Mouse (Mus musculus) lung, postnatal 0 days (tissue): ENCODE measurements around the gene Scnn1a. TPM values are rescaled to one million over a fixed set of nuclear protein-coding genes. Genes with fewer than 3 reads are reported as not detected.

Experiments
- ATAC-seq: fragments of 200-750 bp; cut with Nextera tagmentation; 2 replicates; pipeline ENCODE4 v1.8.0; 2017; ENCODE audit warnings: moderate library complexity
- DNase-seq: peaks from one replicate; pipeline ENCODE4 v3.0.0-alpha.2; 2016; ENCODE audit warnings: low spot score
- H3K27ac ChIP-seq: fragments of 300-500 bp; sonication (generic); 2 replicates; pipeline ENCODE4 v1.5.1; 2014; ENCODE audit warnings: antibody characterized with exemption, mild to moderate bottlenecking, low read length, mixed read lengths
- H3K27me3 ChIP-seq: fragments of 300-500 bp; sonication (generic); replicated peaks from 2 replicates; pipeline ENCODE4 v1.6.1; 2014; ENCODE audit warnings: low read length, mixed read lengths; ENCODE audit not compliant: insufficient read depth
- H3K36me3 ChIP-seq: fragments of 300-500 bp; sonication (generic); 2 replicates; pipeline ENCODE4 v1.6.1; 2014; ENCODE audit warnings: low read length, mixed read lengths; ENCODE audit not compliant: insufficient read depth
- H3K4me1 ChIP-seq: fragments of 300-500 bp; sonication (generic); 2 replicates; pipeline ENCODE4 v1.6.1; 2014; ENCODE audit warnings: antibody characterized with exemption, low read depth, low read length, mixed read lengths; ENCODE audit not compliant: insufficient read depth
- H3K4me2 ChIP-seq: fragments of 300-500 bp; sonication (generic); replicated peaks from 2 replicates; pipeline ENCODE4 v1.6.1; 2014; ENCODE audit warnings: low read depth, mild to moderate bottlenecking, low read length, moderate library complexity, mixed read lengths
- H3K4me3 ChIP-seq: fragments of 300-500 bp; sonication (generic); 2 replicates; pipeline ENCODE4 v1.5.1; 2014; ENCODE audit warnings: low read depth, low read length
- H3K9ac ChIP-seq: fragments of 300-500 bp; sonication (generic); replicated peaks from 2 replicates; pipeline ENCODE4 v1.6.1; 2014; ENCODE audit warnings: low read depth, mild to moderate bottlenecking
- H3K9me3 ChIP-seq: fragments of 300-500 bp; sonication (generic); 2 replicates; pipeline ENCODE4 v1.6.1; 2016; ENCODE audit warnings: low read length, mixed read lengths
- CTCF ChIP-seq: IDR thresholded peaks from 2 replicates; pipeline ENCODE4 v1.5.1; 2016; ENCODE audit warnings: antibody characterized with exemption, mild to moderate bottlenecking
- EP300 ChIP-seq: IDR thresholded peaks from 2 replicates; pipeline ENCODE4 v1.6.1; 2016; ENCODE audit warnings: antibody characterized with exemption, mild to moderate bottlenecking, control low read depth
- WGBS: fragments of 180-500 bp; shearing (Covaris S2); extraction: QIAGEN DNeasy Blood & Tissue Kit; methylation state at CpG from one replicate; pipeline ENCODE4 v1.1.7; 2014; 5-methylcytosine and 5-hydroxymethylcytosine counted together
- polyA plus RNA-seq: library from polyadenylated mRNA; unstranded; fragments of >200 nt; fragmentation: Nextera tagmentation; extraction: Ambion mirVana; gene quantifications from 2 replicates; pipeline ENCODE4 v1.2.1, GENCODE M21; 2015

The Scnn1a gene
- polyA plus RNA-seq, 1 experiment from 2014 or later = 123 TPM

GRCm38 (mm10) chr6:125321114-125321855, 826 bp downstream of the Scnn1a start:
- Histone ChIP-seq H3K9me3 (no peaks in the 10 kb centered on the region), H3K4me1 (no peaks in the 10 kb centered on the region; the same call in 1 of the 2 replicates), H3K4me2 (peak overlapping the region; percentile 53), H3K4me3 (peak overlapping the region; percentile 47), H3K9ac (peak overlapping the region; percentile 82), H3K36me3 (no peaks in the 10 kb centered on the region), H3K27ac (peak overlapping the region; percentile 98), H3K27me3 (no peaks in the 10 kb centered on the region)
- TF ChIP-seq EP300 (peak; percentile 65; the same call in 1 of the 2 replicates), CTCF (peak; percentile 32; the same call in 1 of the 2 replicates)
- DNase-seq (peak; percentile 88), ATAC-seq (peak; percentile 59)
- WGBS = 12% methylated on average over 26 of the region's 26 CpGs

- peak overlapping the region; percentile 53 for H3K4me2 ChIP-seq
- DNase-seq = peak; percentile 88
- peak overlapping the region; percentile 47 for H3K4me3 ChIP-seq
- H3K4me1 ChIP-seq = no peaks in the 10 kb centered on the region
- H3K36me3 ChIP-seq = no peaks in the 10 kb centered on the region
- peak overlapping the region; percentile 82; the same call in 1 of the 2 replicates for H3K9ac ChIP-seq
- no peaks in the 10 kb centered on the region for H3K9me3 ChIP-seq
- WGBS = 48% methylated on average over 13 of the region's 13 CpGs
- ATAC-seq = peak; percentile 58
- TF ChIP-seq CTCF (no peak), EP300 (peak; percentile 97)
- H3K27me3 ChIP-seq = no peaks in the 10 kb centered on the region
- H3K27ac ChIP-seq = peak overlapping the region; percentile 98
Observed at GRCm38 (mm10) chr6:125322794-125323193, 2.3 kb downstream of the Scnn1a start.

GRCm38 (mm10) chr6:125323547-125323946, 3.1 kb downstream of the Scnn1a start:
- ATAC-seq = peak; percentile 9; the same call in 1 of the 2 replicates
- no peaks in the 10 kb centered on the region for H3K27me3 ChIP-seq
- H3K4me2 ChIP-seq = peak overlapping the region; percentile 46
- peak overlapping the region; percentile 98 for H3K27ac ChIP-seq
- H3K36me3 ChIP-seq = no peaks in the 10 kb centered on the region
- TF ChIP-seq CTCF (no peak), EP300 (peak; percentile 78)
- peak overlapping the region; percentile 20; the same call in 1 of the 2 replicates for H3K9ac ChIP-seq
- H3K4me1 ChIP-seq = no peaks in the 10 kb centered on the region
- no peaks in the 10 kb centered on the region for H3K9me3 ChIP-seq
- DNase-seq = peak; percentile 75
- peak overlapping the region; percentile 47 for H3K4me3 ChIP-seq
- 25% methylated on average over 6 of the region's 6 CpGs for WGBS

DNA sequence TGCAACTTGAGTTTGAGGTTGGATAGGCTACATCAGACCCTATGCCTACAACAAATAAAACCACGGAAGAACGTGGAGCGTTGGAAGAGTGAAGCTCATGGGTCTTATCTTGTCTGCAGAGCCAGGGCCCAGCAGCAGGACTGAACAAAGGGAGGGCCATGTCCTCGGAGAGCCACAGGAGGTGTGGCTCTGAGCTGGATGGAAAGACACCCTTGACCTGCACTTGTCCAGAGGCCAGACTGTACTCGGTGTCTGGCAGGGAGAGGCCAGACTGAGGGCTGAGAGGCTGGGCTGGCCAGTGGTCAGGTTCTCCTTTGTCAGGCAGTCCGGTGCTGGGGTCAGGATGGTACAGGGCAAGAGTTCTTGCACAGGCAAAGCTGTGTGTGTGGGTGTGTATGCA, 4.9 kb downstream of the Scnn1a start:
- Histone ChIP-seq H3K36me3 (no peaks in the 10 kb centered on the region), H3K4me3 (peak overlapping the region; percentile 10), H3K27ac (no peak overlapping the region), H3K9me3 (no peaks in the 10 kb centered on the region), H3K9ac (no peak overlapping the region; the same call in 1 of the 2 replicates), H3K4me1 (no peaks in the 10 kb centered on the region), H3K4me2 (peak overlapping the region; percentile 46), H3K27me3 (no peaks in the 10 kb centered on the region)
- ATAC-seq (no peak), DNase-seq (peak; percentile 61)
- 36% methylated on average over 6 of the region's 6 CpGs for WGBS
- no peak for TF ChIP-seq CTCF
- no peak for TF ChIP-seq EP300

- Histone ChIP-seq H3K4me3 (no peak overlapping the region), H3K27ac (no peak overlapping the region), H3K9ac (no peak overlapping the region), H3K4me2 (no peak overlapping the region), H3K4me1 (no peaks in the 10 kb centered on the region), H3K27me3 (no peaks in the 10 kb centered on the region), H3K36me3 (no peaks in the 10 kb centered on the region), H3K9me3 (no peaks in the 10 kb centered on the region)
- DNase-seq (peak; percentile 35), ATAC-seq (peak; percentile 11; the same call in 1 of the 2 replicates)
- 74% methylated on average over 5 of the region's 5 CpGs for WGBS
- TF ChIP-seq EP300 (no peak), CTCF (peak; percentile 72)
Observed at GRCm38 (mm10) chr6:125328243-125328642, 7.8 kb downstream of the Scnn1a start.

DNA sequence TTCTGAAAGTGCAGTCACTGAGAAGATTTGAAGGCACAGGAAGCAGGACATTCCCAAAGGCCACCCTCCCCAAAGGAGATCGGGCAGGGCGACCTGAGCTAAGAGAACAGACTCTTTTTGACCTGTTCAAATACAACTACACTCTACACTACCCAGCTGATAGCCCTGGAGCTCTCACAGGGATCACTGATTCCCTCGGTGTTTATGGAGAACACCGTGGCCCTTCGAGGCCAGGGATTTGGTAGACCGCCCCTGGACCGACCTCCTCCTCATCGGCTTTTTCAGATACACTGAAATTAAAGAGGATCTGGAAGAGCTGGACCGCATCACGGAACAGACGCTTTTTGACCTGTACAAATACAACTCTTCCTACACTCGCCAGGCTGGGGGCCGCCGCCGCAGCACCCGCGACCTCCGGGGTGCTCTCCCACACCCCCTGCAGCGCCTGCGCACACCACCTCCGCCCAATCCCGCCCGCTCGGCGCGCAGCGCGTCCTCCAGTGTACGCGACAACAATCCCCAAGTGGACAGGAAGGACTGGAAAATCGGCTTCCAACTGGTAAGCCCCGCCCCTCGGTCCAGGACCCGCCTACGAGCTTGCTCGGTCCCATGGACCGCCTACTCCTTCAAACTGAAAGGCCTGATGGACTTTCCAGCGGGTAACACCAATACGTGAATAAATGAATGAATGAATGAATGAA, 10.3 kb downstream of the Scnn1a start:
- TF ChIP-seq EP300 = no peak
- peak; percentile 32; the same call in 1 of the 2 replicates for TF ChIP-seq CTCF
- H3K27ac ChIP-seq = peak overlapping the region; percentile 60
- no peaks in the 10 kb centered on the region for H3K27me3 ChIP-seq
- under 1% methylated on average over 39 of the region's 39 CpGs for WGBS
- H3K9ac ChIP-seq = peak overlapping the region; percentile 34
- H3K4me3 ChIP-seq = peak overlapping the region; percentile 43
- H3K36me3 ChIP-seq = no peaks in the 10 kb centered on the region
- peak overlapping the region; percentile 61 for H3K4me2 ChIP-seq
- DNase-seq (peak; percentile 96), ATAC-seq (peak; percentile 94)
- no peaks in the 10 kb centered on the region for H3K4me1 ChIP-seq
- no peaks in the 10 kb centered on the region for H3K9me3 ChIP-seq
